Mouse (Mus musculus) thymus, postnatal 36 days (tissue): ENCODE data around the gene Cox6a1.
"Not testable (repeated sequence)": the region's sequence is repeated elsewhere in the genome, so short reads cannot be mapped to it uniquely, and the experiment has no call there.

Experiments used
- DNase-seq, 2 experiments: peaks; one replicate each; pipeline ENCODE4 v3.0.0; 2022; ENCODE audit warnings: mixed read lengths in 2 of 2

Cox6a1 gene

DNA sequence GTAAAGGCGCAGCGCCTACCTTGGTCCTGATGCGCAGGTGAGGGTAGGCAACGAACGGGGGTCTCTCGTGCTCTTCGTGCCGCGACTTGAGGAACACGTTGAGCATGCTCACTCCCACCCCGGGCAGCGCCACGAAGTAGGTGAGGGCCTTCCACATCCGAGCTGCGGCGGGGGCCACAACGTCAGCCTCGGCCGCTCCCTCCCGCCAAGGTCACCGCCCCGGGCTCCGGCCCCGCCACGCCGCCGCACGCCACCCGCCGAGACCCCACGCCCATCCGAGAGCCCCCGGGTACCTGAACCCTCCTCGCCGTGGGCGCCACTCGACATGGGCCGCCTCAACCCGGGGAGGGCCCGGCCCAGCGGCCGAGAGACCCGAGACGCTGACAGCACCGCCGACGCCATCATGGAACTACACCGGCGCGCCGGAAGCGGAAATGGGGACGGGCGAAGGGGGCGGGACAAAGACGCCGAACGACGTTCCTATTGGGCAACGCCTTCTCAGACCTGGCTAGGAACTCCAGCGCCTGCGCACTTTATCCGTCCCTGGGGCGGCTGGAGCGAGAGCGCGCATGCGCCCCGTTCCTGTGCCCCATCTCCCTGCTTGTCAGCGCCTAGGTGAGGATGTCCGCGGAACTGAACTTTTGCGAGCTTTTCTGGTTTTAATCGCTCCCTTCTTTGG is at the start of gene Cox6a1:
Gene Cox6a1 (minus strand): TSS at position 436 of the 679 bp plus-strand sequence.
- peak; percentile 98 to 99 for DNase-seq

DNA sequence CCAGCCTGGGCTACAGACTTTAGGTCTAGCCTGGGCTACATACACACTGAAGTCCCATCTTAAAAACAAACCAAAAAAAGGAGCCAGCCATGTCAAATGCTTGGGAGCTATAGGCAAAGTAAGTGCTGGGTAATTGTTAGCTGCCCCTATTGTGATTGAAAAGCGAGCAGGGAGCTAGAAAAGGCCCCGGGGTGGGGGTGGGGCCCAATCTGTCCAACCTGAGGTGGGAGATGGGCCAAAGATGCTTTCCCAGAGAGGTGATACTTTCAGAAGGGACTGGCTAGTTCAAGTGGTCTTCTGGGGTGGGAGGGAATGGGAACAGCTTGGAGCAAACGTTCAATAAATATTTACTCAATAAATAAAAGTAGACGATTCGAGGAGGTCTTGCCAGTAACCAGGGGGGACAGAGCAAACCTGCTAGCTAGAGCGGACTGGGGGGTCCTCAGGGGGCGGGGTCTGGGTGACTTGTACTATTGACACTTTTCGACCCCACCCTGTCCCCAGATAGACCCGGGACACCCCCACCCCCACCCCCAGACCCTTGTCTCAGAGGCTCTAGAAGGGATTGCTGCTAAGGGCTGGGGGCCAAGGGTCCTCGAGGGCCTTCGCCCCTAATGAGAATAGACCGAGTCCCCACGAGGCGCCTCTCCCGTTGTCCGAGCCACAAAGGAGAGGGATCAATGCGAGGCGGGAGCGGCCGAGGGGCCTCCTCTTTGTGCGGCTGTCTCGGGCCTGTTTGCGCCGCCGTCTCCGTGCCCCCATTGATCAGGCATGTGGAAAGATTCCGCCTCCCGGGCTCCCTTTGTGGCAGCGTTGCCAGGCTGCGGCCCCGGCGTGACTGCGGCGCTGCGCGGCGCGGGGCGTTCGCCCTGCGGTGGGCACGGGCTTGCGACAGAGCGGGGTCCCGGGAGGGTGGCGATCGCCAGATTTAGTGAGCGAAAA is 49.3 kb upstream of the Cox6a1 start:
- no peak for DNase-seq

DNA sequence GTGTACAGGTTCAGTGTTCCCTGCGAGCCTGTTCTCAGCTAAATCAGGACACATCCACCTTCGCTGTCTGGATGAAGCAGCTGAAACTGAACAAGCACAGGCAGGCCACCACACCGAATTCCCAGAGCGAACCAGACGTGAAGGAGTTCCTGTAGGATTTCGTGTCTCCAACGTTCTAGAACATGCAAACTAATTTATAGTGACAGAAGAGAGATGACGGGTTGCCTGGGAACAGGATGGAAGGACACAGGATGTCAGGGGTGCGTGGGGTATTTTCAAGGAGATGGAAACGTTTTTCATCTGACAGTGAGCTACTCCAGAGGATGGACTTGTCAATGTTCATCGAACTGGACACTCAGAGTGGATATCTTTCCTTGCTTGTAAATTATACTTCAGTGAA is 47.9 kb upstream of the Cox6a1 start:
- DNase-seq, result no peak

GRCm38 (mm10) chr5:115394836-115395235 is 46.1 kb upstream of the Cox6a1 start:
- no peak for DNase-seq

- DNase-seq, result no peak
These were observed 45.4 kb upstream of the Cox6a1 start for GRCm38 (mm10) chr5:115394223-115394622.

DNA sequence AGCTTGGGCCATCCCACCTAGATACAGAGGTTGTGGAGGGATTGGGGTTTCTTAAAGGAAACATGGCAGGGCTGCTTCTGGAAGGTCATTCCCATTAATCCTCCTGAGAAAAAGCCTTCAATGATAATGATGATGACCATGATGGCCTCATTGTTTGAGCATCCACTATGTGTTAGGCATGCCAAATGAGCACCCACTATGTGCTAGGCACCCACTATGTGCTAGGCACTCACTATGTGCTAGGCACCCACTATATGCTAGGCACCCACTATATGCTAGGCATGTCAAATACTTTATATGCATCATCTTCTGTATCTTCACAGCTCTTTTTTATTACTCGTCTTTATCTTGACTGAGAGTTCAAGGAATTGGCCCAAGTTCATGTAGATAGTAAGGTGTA is 44.2 kb upstream of the Cox6a1 start:
- DNase-seq, result no peak

DNA sequence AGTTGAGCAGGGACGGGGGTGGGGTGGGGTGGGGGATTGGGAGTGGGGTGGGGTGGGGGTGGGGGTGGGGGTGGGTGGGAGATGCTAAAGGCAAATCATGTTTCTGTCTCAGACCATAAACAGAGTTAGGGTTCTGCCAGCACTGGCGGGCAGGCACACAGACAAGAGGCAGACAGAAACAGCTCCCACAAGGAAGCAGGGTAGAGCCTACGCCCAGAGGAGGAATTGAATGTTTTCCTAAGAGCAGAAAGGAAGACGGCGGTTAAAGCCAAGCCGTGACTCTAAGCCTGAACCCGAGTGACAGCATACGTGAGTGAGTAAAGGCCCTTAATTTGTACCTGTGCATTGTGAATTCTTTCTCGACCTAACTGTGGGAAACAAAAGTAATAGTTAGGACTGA is 43.2 kb upstream of the Cox6a1 start:
- DNase-seq, result no peak

GRCm38 (mm10) chr5:115378882-115379281 is 30.1 kb upstream of the Cox6a1 start:
- not testable (repeated sequence) for DNase-seq

DNA sequence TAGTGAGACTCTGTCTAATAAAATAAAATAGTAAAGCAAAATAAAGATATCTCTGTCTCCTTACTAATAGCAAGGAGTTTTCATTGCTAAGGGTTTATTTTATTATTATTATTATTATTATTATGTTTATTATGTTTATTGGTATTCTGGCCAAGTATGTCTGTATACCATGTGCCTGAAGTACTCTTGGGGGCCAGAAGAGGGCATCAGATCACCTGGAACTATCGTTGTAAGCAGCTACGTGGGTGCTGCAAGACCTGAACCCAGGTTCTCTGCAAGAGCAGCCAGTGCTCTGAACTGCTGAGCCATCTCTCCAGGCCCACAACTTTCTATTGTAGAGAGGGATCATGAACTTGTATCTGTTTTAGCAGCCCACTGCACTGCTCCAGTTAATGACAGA is 26.7 kb upstream of the Cox6a1 start:
- DNase-seq, result no peak

- no peak for DNase-seq
These were observed 25.5 kb upstream of the Cox6a1 start for GRCm38 (mm10) chr5:115374204-115374820.

GRCm38 (mm10) chr5:115373441-115374203 is 24.8 kb upstream of the Cox6a1 start:
- no peak for DNase-seq

DNA sequence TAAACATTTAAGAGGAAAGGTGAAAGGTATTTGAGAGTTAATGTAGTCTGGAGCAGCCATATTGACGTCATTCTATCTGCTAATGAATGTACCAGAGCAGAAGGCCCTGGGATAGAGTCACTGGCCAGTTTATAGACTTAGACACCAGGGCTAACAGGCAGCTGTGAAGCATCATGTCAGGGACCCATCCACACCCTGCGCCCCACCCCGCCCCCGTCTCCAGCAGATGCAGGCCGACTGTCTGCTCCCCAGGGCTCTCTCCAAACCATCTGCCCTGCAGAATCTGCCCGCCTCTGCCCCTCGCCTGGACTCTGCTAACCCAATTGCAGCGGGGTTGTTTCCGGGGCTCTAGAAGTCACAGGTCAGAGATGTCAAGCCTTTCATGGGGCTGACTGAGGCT is 23.0 kb upstream of the Cox6a1 start:
- no peak for DNase-seq

DNA sequence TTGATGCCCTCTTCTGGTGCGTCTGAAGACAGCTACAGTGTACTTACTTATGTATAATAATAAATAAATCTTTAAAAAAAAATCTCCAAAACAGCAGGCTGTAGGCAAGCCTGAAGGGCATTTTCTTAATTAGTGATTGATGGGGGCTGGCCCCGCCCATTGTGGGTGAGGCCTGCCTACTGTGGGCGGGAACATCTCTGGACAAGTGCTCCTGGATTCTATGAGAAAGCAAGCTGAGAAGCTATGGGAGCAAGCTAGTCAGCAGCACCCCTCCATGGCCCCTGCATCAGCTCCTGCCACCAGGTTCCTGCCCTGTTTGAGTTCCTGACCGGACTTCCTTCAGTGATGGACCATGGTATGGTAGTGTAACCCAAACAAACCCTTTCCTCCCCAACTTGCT is 16.0 kb upstream of the Cox6a1 start:
- no peak for DNase-seq

DNA sequence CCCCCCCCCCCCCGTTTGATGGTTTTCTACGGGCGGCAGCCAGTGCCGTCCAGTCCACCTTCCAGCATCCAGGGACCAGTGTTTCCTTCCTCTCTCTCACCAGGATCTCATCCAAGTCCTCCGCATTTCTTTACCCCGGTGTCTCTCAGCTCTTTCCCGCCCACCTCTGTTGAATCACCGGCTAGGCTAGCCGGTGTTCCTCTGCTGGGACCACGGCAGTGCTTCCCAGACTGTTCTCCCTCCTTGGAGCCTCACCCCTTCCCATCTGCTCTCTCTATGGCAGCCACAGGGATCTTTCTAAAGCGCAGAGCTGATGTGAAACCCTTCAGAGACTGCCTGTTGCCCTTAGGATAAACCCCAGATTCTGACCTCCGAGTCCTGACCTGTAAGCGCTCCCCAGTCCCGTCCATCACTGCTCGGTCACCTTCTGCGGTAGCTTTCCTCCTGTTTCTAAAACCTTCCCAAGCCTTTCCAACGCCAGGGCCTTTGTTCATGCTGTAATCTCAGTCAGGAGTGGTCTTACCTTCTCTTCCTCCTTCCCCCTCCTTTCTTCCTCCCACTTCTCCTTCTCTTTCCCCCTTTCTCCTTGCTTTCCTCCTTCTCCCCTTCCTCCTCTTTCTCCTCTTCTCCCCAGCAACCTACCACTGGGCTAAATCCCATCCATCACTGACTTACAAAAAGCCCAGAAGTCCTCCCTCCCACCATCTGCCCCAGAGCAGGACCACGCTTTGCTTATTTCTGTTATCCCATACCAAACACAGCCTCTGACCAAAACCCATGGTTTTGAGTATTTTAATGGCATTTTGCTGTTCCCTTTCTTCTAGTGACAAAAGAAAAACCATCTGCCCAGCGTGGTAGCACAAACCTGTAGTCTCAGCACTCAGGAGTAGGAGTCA is 14.3 kb upstream of the Cox6a1 start:
- no peak for DNase-seq

DNA sequence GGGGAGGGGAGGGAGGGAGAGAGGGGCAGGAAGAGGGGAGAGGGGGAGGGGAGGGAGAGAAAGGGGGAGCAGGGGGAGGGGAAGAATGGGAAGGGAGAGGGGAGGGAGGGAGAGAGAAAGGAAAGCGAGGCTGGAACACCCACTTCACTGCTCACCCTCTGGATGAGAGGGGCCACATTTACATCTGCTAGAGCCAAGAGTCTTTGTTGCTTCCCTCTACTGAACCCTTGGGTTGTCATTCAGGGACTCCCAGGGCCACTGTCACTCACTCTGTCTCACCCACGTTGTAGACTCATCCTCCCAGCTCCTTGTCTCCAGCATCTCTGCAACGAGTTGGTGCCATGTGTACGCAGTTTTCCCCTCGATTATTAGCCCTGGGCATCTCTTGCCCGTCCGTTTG is 13.4 kb upstream of the Cox6a1 start:
- no peak for DNase-seq

DNA sequence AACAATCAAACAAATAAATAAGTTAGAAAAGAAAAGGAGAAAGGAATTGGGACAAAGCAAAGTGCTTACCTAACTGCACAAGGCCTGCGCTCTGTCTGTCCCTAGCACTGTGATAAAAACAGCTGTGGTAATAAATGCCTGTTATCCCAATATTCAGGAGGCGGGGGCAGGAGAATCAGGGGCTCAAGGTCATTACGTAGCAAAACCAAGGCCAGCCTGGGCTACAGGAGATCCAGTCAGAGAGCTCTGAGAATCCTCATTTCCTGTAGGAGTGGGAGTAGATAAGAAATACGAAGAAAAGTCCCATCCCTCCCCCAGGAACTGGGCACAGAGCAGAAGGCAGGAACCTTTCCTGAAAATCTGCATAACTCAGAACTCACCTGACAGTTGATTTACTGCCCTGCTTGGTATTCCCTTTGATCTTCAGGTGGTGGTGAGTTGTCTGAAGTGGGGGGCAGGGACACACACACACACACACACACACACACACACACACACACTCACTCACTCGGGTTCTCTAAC is 11.1 kb upstream of the Cox6a1 start:
- DNase-seq, result no peak

DNA sequence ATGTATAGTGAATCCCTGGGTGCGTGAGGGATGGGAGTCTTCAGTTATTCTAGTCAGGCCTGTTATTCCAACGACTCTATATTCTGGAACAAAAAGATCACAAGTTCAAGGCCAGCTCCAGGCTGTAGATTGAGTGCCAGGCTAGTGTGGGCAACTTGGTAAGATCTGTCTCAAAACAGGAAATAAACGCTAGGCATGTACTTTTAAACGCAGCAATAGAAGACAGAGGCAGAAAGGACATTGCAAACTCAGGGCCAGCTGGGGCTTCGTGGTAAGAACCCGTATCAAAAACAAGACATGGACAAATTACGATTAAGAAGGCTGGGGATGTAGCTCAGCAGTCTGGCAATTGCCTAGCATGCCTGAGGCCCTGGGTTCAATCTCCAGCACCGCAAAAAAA is 10.7 kb upstream of the Cox6a1 start:
- no peak for DNase-seq

DNA sequence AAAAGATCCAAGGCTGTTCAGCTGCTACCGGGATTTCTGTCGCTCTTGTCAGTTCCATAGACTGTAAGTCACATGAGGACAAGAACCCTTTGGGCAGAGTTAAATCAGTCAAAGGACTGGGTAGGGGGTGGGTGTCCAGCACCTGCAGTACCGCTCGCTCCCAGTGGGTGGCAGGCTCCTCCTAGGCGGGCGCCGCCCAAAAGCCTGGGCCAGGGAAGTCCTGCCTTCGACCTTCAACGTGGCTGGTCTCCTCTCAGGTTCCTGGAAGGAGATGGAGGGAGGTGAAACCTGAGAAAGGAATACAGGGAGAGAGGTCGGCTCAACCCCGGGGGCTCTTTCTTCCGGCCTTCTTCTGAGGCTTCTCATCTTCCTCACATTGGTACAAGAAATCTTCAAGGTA is 10.1 kb upstream of the Cox6a1 start:
- peak; percentile 74 to 82 for DNase-seq

DNA sequence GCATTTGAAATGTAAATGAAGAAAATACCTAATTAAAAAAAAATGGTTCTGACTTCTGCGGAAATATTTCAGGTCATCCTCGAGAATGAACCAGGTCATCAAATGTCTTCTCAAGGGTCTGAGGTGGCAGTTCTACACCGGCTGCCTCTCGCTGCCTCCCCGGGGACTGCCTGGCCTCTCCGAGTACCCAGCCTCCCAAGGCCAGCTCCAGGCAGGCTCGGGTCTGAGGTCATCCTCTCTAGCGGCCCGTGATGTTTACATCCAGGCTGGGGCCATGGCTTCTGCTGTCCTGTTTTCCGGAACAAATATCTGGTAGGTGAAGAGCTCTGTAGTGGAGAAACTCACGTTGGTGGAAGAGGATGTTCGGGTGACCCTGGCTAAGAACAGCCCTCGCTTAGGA is 6.3 kb upstream of the Cox6a1 start:
- no peak for DNase-seq

GRCm38 (mm10) chr5:115351348-115351747 is 2.6 kb upstream of the Cox6a1 start:
- no peak for DNase-seq

GRCm38 (mm10) chr5:115349225-115349555 is 409 bp upstream of the Cox6a1 start:
- no peak for DNase-seq

GRCm38 (mm10) chr5:115347564-115347963 is 1.2 kb downstream of the Cox6a1 start:
- peak; percentile 82 to 84 for DNase-seq
